Mouse (Mus musculus): ENCODE data around the gene Csrp1.

DNA sequence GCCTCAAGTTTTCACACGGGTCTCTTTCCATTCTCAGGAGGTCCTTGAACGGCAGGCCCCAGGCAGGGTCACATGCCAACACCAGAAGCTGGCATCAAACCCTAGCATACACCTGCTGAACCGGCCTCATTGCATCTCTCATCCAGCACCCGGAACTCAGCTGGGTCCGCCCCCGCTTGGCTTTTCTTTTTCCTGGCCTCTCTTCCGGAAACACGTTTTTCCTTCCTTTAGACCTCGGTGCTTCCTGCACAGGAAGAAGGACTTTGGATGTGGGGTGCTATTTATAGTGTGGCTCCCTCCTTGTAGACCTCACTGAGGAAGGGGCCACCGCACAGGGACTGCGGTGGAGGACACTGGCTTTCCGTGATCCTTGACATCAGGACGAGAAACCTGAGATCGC, 46.4 kb upstream of the Csrp1 start:
- TF ChIP-seq JUND (IDR thresholded peaks at IDR 0.05; ENCODE audit: low read depth, low read length) (no peak), CTCF (IDR thresholded peaks at IDR 0.05 in 2 of 3, conservative IDR thresholded peaks at IDR 0.05 in 1 of 3; ENCODE audit: control insufficient read depth in 1 of 3, insufficient read depth in 1 of 3, low read depth in 2 of 3, low read length in 3 of 3, poor library complexity in 1 of 3, severe bottlenecking in 1 of 3) (no peak), EP300 (IDR thresholded peaks at IDR 0.05; ENCODE audit: low read depth in 1 of 2, low read length in 2 of 2) (no peak), MXI1 (IDR thresholded peaks at IDR 0.05; ENCODE audit: low read depth, low read length) (no peak), POLR2A (IDR thresholded peaks at IDR 0.05; ENCODE audit: control insufficient read depth in 1 of 2, insufficient read depth in 1 of 2, low read depth in 1 of 2, low read length in 2 of 2, poor library complexity in 1 of 2) (no peak), GATA1 (IDR thresholded peaks at IDR 0.05; ENCODE audit: low read depth, low read length) (no peak), ZC3H11A (IDR thresholded peaks at IDR 0.05; ENCODE audit: low read depth, low read length) (no peak), SMC3 (IDR thresholded peaks at IDR 0.05; ENCODE audit: low read depth, low read length) (no peak), MAX (IDR thresholded peaks at IDR 0.05; ENCODE audit: low read length) (no peak)

Measured in MEL (cell line).